Mouse (Mus musculus): ENCODE measurements around the gene Ccdc30.

The Ccdc30 gene

GRCm38 (mm10) chr4:119417894-119418293, 2.6 kb upstream of the Ccdc30 start:
- in situ Hi-C loops (cut with MboI, MseI): no loop called here

DNA sequence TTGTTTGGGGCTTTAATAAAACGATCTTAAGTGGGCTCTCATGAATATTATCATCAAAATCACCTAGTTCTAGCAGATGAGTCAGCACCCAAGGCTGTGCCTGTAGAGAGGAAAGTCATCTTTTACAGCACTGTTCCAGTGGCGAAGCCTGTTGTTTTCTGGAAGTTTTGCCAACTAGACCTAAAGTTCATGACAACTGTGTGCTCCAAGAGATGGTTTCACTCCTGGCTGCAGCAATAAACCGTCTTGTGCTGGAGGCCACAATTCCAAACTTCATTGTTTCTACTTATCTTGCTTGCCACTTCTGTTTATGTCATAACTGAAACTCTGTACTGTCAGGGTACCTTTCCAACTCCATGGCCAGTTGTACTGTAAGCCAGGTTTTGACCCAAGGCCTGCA, 1.9 kb upstream of the Ccdc30 start:
- in situ Hi-C loops (cut with MboI, MseI): no loop called here

DNA sequence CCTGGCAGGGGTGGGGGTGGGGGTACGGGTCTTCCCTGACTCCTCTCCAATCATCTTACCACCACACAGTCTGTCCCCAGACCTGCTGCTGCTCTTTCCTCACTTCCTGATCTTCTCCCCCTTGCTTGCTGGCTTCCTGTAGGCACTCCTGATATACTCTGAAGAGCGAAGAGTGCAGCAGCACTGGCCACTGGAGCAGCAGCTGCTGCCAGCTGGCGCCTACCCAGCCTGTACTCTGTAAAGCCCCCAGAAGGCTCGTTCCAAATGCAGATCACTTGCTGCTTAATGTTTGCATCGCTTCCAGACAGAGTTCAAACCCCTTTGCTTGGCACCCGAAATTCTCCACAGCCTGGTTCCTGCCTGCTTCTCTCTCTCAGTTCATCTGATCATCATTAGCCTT, 2.5 kb downstream of the Ccdc30 start:
- in situ Hi-C loops (cut with MboI, MseI): no loop called here

DNA sequence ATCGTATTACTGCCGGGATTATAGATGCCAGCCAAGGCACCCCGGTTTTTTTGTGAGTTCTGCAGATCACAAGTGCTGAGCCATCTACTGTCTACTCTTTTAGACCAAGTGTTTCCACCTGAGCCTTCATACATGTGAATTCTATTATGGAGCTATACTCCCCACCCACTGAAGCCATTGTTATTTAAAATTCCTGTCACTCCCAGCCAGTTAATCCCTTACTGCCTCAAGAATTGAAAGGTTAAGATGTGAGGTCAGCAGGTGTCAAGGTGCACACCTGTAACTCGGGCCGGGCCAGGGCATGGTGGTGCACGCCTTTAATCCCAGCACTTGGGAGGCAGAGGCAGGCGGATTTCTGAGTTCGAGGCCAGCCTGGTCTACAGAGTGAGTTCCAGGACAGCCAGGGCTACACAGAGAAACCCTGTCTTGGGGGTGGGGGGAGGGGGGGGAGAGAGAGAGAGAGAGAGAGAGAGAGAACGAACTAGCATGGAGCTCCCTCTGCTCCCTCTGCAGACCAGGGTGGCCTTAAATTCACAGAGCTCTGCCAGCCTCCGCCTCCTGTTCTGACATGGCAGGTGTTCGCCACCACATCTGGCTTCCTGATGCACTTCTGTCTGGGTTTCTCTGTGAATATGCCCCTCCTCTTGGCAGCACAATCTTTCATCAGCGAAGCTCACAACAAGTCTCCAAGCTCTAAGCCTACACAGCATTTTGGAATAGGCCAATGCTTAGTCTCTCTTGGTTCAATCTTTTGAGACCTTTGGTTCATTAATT, 3.3 kb downstream of the Ccdc30 start:
- in situ Hi-C loops (cut with MboI, MseI): no loop called here

DNA sequence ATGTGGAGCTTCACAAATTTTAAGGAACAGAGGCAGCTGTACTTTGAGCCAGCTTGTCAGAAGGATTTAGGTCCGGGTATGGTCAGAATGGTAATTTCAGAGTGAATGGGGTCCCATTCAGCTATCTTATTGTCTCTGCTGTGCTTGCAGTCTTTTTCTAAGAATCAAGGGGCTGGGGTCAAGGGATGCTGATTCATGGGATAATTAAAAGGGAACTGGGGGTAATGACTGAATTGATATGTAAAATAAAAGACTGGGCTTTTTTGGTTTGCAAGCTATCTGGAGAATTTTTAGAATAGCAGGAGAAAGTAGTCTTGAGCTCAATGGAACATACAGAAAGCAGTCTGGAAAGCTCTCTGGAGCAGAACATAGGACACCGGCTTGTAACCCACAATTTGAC, 11.9 kb downstream of the Ccdc30 start:
- in situ Hi-C loops (cut with MboI, MseI): no loop called here

GRCm38 (mm10) chr4:119400896-119401295, 14.4 kb downstream of the Ccdc30 start:
- in situ Hi-C loops (cut with MboI, MseI): no loop called here

DNA sequence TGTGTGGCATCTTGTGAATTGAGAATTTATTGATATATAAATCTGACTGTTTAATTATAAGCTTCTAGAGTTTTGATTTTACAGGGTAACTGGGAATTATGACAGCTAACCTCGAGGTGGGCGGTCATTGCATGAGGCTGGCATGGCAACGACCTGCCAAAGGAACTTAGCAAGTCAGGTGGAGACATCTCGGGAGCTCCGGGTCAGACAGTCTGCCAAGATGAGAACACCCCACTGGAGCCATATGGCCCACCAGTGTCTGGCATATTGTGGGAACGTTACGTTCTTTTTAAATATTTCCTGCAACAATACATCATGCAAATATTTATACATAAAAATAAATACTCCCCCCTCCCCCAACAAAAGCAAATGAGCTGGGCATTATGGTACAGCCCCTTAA, 16.6 kb downstream of the Ccdc30 start:
- in situ Hi-C loops (cut with MboI, MseI): no loop called here

GRCm38 (mm10) chr4:119390369-119390768, 25.0 kb downstream of the Ccdc30 start:
- in situ Hi-C loops (cut with MboI, MseI): no loop called here

GRCm38 (mm10) chr4:119389184-119389583, 26.1 kb downstream of the Ccdc30 start:
- in situ Hi-C loops (cut with MboI, MseI): no loop called here

GRCm38 (mm10) chr4:119381471-119382190, 33.7 kb downstream of the Ccdc30 start:
- in situ Hi-C loops (cut with MboI, MseI): no loop called here

GRCm38 (mm10) chr4:119369460-119369859, 45.9 kb downstream of the Ccdc30 start:
- in situ Hi-C loops (cut with MboI, MseI): no loop called here

GRCm38 (mm10) chr4:119366758-119367526, 48.4 kb downstream of the Ccdc30 start:
- in situ Hi-C loops (cut with MboI, MseI): no loop called here

GRCm38 (mm10) chr4:119362231-119362630, 53.1 kb downstream of the Ccdc30 start:
- in situ Hi-C loops (cut with MboI, MseI): no loop called here

DNA sequence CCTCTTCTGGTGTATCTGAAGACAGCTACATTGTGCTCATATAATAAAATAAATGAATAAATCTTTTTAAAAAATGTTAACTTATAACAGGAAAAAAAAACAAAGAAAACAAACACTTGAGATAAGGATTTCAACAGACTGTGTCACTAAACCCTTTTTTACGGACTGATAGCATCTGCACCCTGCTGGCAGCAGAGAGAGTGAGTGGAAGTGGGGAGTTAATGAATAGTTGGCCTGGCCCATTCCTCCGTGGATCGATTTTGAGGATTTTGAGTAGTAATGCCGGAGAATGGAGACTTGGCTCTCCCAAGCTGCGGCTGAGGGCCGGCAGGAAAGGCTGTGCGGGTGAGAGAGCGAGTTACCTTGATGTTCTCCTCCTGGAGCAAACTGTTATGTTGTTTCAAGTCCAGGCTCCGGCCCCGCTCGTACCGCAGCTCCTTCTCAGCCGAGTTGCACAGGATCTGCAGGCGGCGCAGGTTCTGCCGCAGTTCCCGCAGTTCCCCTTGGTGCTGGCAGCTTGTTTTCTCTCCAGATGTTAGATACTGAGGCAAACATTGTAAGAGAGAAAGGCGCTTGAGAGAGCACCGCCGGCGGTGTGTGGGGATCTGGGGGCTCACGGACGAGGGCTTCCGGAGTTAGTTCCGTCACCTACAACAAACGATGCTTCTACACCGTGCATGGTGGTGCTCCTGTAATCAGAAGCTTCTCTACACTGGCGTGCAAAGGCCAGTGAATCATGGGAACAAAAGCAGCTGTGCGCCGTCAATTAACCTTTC, 55.9 kb downstream of the Ccdc30 start:
- in situ Hi-C loops (cut with MboI, MseI): no loop called here

DNA sequence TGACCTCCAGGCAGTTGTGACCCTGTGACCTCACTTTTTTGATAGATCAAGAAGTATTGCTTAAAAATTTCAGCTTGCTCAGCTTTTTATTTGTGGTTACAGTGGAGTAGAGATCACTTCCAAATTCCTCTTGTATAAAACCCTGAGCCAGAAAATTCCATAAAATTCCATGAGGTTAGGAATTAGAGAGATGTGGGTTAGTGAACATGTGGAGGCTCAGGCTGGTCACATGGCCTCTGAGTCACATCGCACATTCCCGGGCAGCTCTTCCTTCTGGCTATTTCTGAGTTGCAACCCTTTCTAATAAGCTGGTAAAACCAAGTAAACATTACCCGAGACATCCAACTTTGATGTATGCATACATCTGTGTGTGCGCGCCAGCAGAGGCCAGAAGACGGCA, 69.8 kb downstream of the Ccdc30 start:
- in situ Hi-C loops (cut with MboI, MseI): no loop called here

- in situ Hi-C loops (cut with MboI, MseI): no loop called here
Observed at GRCm38 (mm10) chr4:119338861-119339361, 76.4 kb downstream of the Ccdc30 start.

GRCm38 (mm10) chr4:119338422-119338821, 76.9 kb downstream of the Ccdc30 start:
- in situ Hi-C loops (cut with MboI, MseI): no loop called here

DNA sequence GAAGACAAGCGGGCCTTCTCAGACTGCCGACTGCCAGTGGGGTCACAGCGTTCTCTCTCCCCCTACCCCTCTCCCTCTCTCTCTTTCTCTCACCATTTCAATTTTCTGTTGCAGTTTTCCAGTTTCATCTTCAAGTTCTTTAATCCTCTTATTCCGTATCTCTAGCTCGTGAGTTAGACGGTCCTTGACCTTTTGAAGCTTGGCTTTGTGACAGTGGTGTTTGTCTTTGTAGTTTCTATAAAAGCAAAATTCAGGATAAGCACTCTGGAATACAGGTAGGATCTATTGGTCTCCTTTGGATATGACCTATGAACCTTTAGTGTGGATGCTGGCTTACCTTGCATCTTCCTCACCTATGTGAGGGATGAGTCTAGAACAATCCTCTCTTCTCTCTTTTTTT, 81.8 kb downstream of the Ccdc30 start:
- in situ Hi-C loops (cut with MboI, MseI): no loop called here

DNA sequence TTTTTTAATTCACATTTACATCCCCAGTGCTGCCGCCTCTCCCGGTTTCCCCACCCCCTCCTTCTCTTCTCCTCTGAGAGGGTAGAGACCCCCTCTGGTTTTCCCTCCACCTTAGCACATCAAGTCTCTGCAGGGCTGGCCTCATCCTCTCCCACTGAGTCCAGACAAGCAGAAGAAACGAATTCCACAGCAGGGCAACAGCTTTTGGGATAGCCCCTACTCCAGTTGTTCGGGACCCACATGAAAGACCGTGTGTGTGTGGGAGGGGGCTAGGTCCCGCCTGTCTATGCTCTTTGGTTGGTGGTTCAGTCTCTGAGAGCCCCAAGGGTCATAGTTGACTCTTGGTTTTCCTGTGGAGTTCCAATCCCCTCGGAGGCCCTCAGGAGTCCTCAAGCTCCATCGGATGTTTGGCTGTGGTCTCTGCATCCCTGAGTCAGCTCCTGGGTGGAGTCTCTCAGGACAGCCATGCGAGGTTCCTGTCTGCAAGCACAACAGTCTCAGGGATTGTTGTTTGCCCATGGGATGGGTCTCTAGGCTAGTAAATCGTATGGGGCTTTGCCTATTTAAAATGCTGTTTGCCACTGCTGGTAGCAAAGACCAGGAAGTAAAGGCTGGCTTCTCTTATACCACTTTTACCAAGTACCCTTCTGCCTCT, 94.3 kb downstream of the Ccdc30 start:
- in situ Hi-C loops (cut with MboI, MseI): no loop called here

DNA sequence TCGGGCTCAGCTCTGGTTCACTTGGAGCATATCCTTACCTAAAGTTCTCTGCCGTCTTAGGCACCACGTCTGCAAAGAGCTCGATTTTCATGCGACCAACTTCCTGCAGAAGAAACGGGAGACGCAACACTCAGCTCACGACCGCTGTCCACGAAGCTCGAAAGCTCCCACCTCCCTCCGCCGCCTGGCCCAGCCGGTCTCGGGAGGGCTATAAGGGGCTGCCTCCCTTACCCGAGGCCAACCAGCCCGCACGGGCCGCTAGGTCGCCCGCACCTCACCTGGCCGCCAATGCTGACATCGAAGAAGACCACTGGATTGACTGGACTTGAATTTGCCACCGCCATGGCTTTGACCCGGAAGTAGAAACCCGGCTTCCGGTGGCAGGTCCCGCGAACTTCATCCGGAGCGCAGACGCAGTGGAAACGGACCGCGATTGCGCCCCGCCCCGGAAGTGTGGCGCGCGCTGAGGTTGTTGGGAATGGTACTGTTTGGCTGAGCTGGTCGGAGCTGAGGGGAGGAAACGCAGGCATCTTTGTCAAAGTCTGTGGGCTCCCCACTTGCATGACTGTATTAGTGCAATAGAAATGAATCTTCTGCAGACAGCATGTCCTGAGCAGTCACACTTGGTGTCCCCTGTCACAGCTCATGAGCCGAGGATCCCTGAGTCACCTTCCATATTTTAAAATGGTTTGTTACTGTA, 95.0 kb downstream of the Ccdc30 start, which contains the start of gene Ppih:
Gene Ppih (minus strand): TSS at position 416 of the 700 bp plus-strand sequence.
- in situ Hi-C loops (cut with MboI, MseI): no loop called here
